Mouse (Mus musculus): ENCODE data around the gene Nusap1.

- TF ChIP-seq CTCF (IDR thresholded peaks at IDR 0.05; ENCODE audit: low read depth) (no peak), EP300 (IDR thresholded peaks at IDR 0.05; ENCODE audit: low read depth) (no peak)
Observed at GRCm38 (mm10) chr2:119618199-119618982, at the start of gene Nusap1, which contains the start of gene Oip5.

All from heart, postnatal 0 days (tissue).